Mouse (Mus musculus): ENCODE measurements at regions not wholly inside any gene's neighbourhood (a gene's known extent, or its start where the extent isn't known, plus 50 kb on each side); places are given as distances from the start of the nearest gene placed in this dataset.

GRCm38 (mm10) chr2:167809256-167809655 lies 119.6 kb upstream of the Tmem189 start:
- 89% methylated on average over 5 of the region's 5 CpGs for WGBS
- H3K4me1 ChIP-seq (ENCODE audit: control insufficient read depth, insufficient read depth, low read length), result no peaks in the 10 kb centered on the region
- no peak overlapping the region for H3K27ac ChIP-seq (ENCODE audit: low read depth, low read length)
- ATAC-seq (ENCODE audit: low FRiP score) (no peak), DNase-seq (ENCODE audit: low spot score, missing footprints) (no peak)
- no peak overlapping the region for H3K4me2 ChIP-seq
- H3K9ac ChIP-seq (ENCODE audit: low read length), result no peak overlapping the region
- no peak overlapping the region for H3K4me3 ChIP-seq (ENCODE audit: low read depth, low read length)
- no peaks in the 10 kb centered on the region for H3K27me3 ChIP-seq (ENCODE audit: control insufficient read depth, insufficient read depth, low read length)
- no peaks in the 10 kb centered on the region for H3K9me3 ChIP-seq (ENCODE audit: control insufficient read depth, low read length)
- H3K36me3 ChIP-seq (ENCODE audit: control insufficient read depth, insufficient read depth, low read length), result no peaks in the 10 kb centered on the region

- Histone ChIP-seq H3K4me2 (no peak overlapping the region), H3K27me3 (ENCODE audit: control insufficient read depth, insufficient read depth, low read length) (no peaks in the 10 kb centered on the region), H3K4me3 (ENCODE audit: low read depth, low read length) (no peak overlapping the region), H3K9me3 (ENCODE audit: control insufficient read depth, low read length) (no peaks in the 10 kb centered on the region), H3K9ac (ENCODE audit: low read length) (no peak overlapping the region), H3K36me3 (ENCODE audit: control insufficient read depth, insufficient read depth, low read length) (no peaks in the 10 kb centered on the region), H3K4me1 (ENCODE audit: control insufficient read depth, insufficient read depth, low read length) (no peaks in the 10 kb centered on the region), H3K27ac (ENCODE audit: low read depth, low read length) (no peak overlapping the region)
- DNase-seq (ENCODE audit: low spot score, missing footprints) (no peak), ATAC-seq (ENCODE audit: low FRiP score) (no peak)
- WGBS, result 79% methylated on average over 15 of the region's 15 CpGs
These were observed 116.1 kb upstream of the Tmem189 start for GRCm38 (mm10) chr2:167805629-167806304.

DNA sequence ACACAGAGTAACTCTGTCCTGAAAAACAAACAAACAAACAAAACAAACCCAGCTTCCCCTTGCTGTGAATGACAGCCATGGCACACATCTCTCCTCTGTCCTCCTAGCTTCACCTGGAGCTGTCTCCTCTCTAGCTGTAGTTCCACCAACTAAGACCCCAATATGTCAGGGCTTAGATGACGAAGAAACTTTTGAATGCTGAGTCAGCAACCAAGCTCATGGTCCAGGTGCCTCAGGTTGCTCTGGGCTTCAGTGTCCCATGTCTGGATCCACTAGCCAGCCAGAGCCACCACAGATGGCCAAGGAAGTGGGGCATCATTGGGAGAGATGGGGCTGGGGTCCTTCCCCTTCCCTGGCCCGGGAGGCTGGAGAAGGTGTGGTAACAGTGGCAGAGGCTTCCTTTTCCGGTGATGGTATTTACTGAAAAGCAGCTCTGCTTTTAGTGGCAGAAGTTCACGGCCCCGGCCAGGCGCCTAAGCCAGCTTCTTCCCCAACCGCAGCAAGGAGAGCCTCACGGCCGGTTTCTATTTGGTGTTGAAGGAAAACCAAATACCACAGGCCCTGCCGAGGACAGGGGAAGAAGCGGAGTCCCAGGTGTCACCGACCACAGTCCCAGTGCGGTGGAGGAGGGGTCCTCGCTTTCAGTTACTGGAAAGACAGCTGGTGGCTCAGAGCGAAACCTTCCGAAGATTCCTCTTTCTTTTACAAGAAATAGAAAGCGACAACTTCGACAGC lies 115.0 kb upstream of the Tmem189 start:
- no peak overlapping the region for H3K4me3 ChIP-seq (ENCODE audit: low read depth, low read length)
- H3K9ac ChIP-seq (ENCODE audit: low read length), result no peak overlapping the region
- no peaks in the 10 kb centered on the region for H3K9me3 ChIP-seq (ENCODE audit: control insufficient read depth, low read length)
- no peaks in the 10 kb centered on the region for H3K27me3 ChIP-seq (ENCODE audit: control insufficient read depth, insufficient read depth, low read length)
- 69% methylated on average over 18 of the region's 18 CpGs for WGBS
- H3K36me3 ChIP-seq (ENCODE audit: control insufficient read depth, insufficient read depth, low read length), result no peaks in the 10 kb centered on the region
- ATAC-seq (ENCODE audit: low FRiP score), result no peak
- H3K27ac ChIP-seq (ENCODE audit: low read depth, low read length), result no peak overlapping the region
- no peak for DNase-seq (ENCODE audit: low spot score, missing footprints)
- H3K4me2 ChIP-seq, result no peak overlapping the region
- no peaks in the 10 kb centered on the region for H3K4me1 ChIP-seq (ENCODE audit: control insufficient read depth, insufficient read depth, low read length)

- ATAC-seq (ENCODE audit: low FRiP score), result no peak
- WGBS, result 78% methylated on average over 9 of the region's 9 CpGs
These were observed 112.9 kb upstream of the Tmem189 start for GRCm38 (mm10) chr2:167802494-167802893.

DNA sequence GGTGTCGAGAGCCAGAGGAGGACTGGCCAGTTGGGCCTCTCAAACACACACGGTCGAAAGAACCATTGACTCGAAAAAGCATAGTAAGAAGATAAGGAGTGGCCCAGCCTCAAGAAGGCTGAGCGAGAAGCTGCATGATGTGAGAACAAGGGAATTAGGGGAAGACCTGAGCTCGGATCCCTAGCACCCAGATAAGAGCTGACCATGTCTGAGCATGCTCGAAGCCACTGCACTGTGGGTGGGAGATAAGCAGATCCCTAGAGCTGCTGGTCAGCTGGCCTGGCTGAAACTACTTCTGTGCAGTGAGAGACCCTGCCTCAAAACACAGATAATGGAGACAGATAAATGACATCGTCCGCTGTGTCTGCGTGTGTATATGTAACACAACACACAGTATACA lies 111.8 kb upstream of the Tmem189 start:
- DNase-seq (ENCODE audit: low spot score, missing footprints) (no peak), ATAC-seq (ENCODE audit: low FRiP score) (no peak)
- no peaks in the 10 kb centered on the region for H3K36me3 ChIP-seq (ENCODE audit: control insufficient read depth, insufficient read depth, low read length)
- no peaks in the 10 kb centered on the region for H3K9me3 ChIP-seq (ENCODE audit: control insufficient read depth, low read length)
- no peak overlapping the region for H3K4me2 ChIP-seq
- no peak overlapping the region for H3K4me3 ChIP-seq (ENCODE audit: low read depth, low read length)
- no peak overlapping the region for H3K27ac ChIP-seq (ENCODE audit: low read depth, low read length)
- H3K9ac ChIP-seq (ENCODE audit: low read length), result no peak overlapping the region
- 90% methylated on average over 10 of the region's 10 CpGs for WGBS
- no peaks in the 10 kb centered on the region for H3K4me1 ChIP-seq (ENCODE audit: control insufficient read depth, insufficient read depth, low read length)
- H3K27me3 ChIP-seq (ENCODE audit: control insufficient read depth, insufficient read depth, low read length), result no peaks in the 10 kb centered on the region

More at GRCm38 (mm10) chr2:167802494-167802893, 112.9 kb upstream of the Tmem189 start:
- Histone ChIP-seq H3K27me3 (ENCODE audit: control insufficient read depth, insufficient read depth, low read length) (no peaks in the 10 kb centered on the region), H3K9me3 (ENCODE audit: control insufficient read depth, low read length) (no peaks in the 10 kb centered on the region), H3K27ac (ENCODE audit: low read depth, low read length) (no peak overlapping the region), H3K36me3 (ENCODE audit: control insufficient read depth, insufficient read depth, low read length) (no peaks in the 10 kb centered on the region), H3K9ac (ENCODE audit: low read length) (no peak overlapping the region), H3K4me1 (ENCODE audit: control insufficient read depth, insufficient read depth, low read length) (no peaks in the 10 kb centered on the region), H3K4me3 (ENCODE audit: low read depth, low read length) (no peak overlapping the region), H3K4me2 (no peak overlapping the region)
- no peak for DNase-seq (ENCODE audit: low spot score, missing footprints)

GRCm38 (mm10) chr2:167800648-167801245 lies 111.1 kb upstream of the Tmem189 start:
- 67% methylated on average over 11 of the region's 11 CpGs for WGBS
- DNase-seq (ENCODE audit: low spot score, missing footprints) (no peak), ATAC-seq (ENCODE audit: low FRiP score) (no peak)
- Histone ChIP-seq H3K4me2 (no peak overlapping the region), H3K9ac (ENCODE audit: low read length) (no peak overlapping the region), H3K36me3 (ENCODE audit: control insufficient read depth, insufficient read depth, low read length) (no peaks in the 10 kb centered on the region), H3K27ac (ENCODE audit: low read depth, low read length) (no peak overlapping the region), H3K4me3 (ENCODE audit: low read depth, low read length) (no peak overlapping the region), H3K27me3 (ENCODE audit: control insufficient read depth, insufficient read depth, low read length) (no peaks in the 10 kb centered on the region), H3K9me3 (ENCODE audit: control insufficient read depth, low read length) (no peaks in the 10 kb centered on the region), H3K4me1 (ENCODE audit: control insufficient read depth, insufficient read depth, low read length) (no peaks in the 10 kb centered on the region)

DNA sequence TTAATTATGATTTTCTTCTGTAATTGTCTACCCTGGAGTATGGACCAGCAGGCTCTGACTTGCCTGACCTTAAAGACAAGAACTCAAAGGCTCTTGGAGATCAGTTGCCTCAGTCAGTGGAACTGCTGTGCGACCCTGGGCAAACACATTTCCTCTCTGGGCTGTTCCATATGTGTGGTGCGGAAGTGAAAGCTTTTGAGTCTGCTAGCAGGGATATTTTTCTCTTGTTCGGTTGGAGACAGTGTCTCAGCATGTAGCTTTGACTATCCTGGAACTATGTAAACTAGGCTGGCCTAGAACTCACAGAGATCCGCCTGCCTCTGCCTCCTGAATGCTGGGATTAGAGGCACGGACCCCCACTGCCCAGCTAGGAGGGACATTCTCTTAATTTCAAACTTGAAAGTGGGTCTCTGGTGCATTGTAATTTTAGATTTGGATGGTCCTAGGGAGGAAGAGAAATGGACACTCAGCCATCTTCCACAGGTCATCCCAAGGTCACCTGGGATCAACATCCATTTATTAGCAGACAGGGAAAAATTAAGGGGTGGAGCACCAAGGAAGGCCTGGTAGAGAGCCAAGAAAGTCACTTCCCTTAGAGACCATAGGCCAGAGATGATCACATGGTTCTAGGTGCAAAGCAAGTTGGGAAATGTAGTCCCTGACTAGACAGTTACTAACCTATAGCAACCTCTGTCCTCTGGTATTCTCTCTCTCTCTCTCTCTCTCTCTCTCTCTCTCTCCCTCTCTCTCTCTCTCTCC lies 110.2 kb upstream of the Tmem189 start:
- no peaks in the 10 kb centered on the region for H3K27me3 ChIP-seq (ENCODE audit: control insufficient read depth, insufficient read depth, low read length)
- 93% methylated on average over 5 of the region's 5 CpGs for WGBS
- no peaks in the 10 kb centered on the region for H3K4me1 ChIP-seq (ENCODE audit: control insufficient read depth, insufficient read depth, low read length)
- no peaks in the 10 kb centered on the region for H3K9me3 ChIP-seq (ENCODE audit: control insufficient read depth, low read length)
- no peak overlapping the region for H3K4me2 ChIP-seq
- no peak overlapping the region for H3K27ac ChIP-seq (ENCODE audit: low read depth, low read length)
- DNase-seq (ENCODE audit: low spot score, missing footprints), result peak; percentile 87
- H3K36me3 ChIP-seq (ENCODE audit: control insufficient read depth, insufficient read depth, low read length), result no peaks in the 10 kb centered on the region
- ATAC-seq (ENCODE audit: low FRiP score), result peak; percentile 68; the same call in 1 of the 2 replicates
- H3K4me3 ChIP-seq (ENCODE audit: low read depth, low read length), result no peak overlapping the region
- no peak overlapping the region for H3K9ac ChIP-seq (ENCODE audit: low read length)

DNA sequence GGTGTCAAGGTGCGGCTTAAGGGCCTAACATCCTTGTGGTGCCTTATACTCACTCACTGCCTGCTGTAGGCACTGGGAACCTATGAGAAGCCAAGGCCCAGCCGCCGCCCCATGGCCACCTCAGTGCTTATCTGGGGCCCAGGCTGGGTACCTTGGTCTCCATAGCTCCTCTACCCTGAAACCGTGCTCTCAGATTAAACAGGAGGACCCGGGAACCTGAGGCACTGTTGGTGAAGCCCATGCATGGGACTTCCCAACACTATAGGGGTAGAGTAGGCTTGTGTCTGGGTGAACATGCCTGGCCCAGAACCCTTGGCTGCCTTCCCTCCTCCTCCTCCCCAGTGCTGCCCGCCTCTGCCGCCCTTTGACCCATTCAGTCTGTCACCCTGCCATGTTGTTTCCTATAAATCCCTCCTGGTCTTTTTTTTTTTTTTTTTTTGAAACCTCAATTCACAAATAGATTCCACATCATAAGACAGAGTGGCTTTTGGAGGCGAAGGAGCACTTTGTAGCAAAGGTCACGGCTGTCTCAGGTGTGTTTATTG lies 109.4 kb upstream of the Tmem189 start:
- H3K27ac ChIP-seq (ENCODE audit: low read depth, low read length), result no peak overlapping the region
- H3K9ac ChIP-seq (ENCODE audit: low read length), result no peak overlapping the region
- no peaks in the 10 kb centered on the region for H3K4me1 ChIP-seq (ENCODE audit: control insufficient read depth, insufficient read depth, low read length)
- no peak overlapping the region for H3K4me2 ChIP-seq
- H3K27me3 ChIP-seq (ENCODE audit: control insufficient read depth, insufficient read depth, low read length), result no peaks in the 10 kb centered on the region
- H3K36me3 ChIP-seq (ENCODE audit: control insufficient read depth, insufficient read depth, low read length), result no peaks in the 10 kb centered on the region
- DNase-seq (ENCODE audit: low spot score, missing footprints) (no peak), ATAC-seq (ENCODE audit: low FRiP score) (no peak)
- no peaks in the 10 kb centered on the region for H3K9me3 ChIP-seq (ENCODE audit: control insufficient read depth, low read length)
- WGBS, result 90% methylated on average over 9 of the region's 9 CpGs
- H3K4me3 ChIP-seq (ENCODE audit: low read depth, low read length), result no peak overlapping the region

Measured in midbrain, embryonic 11.5 days (tissue).